Mouse (Mus musculus): ENCODE data around the gene Cd22. TPM values are rescaled to one million over a fixed set of nuclear protein-coding genes. Genes with fewer than 3 reads are reported as not detected.

The Cd22 gene
- total RNA-seq, 4 experiments from 2014 or later, result 0.52 to 1.0 (median 0.71) TPM

GRCm38 (mm10) chr7:30820854-30821445, 59.2 kb downstream of the Cd22 start:
- DNase-seq (ENCODE audit: low spot score), result no peak

GRCm38 (mm10) chr7:30820131-30820530, 60.0 kb downstream of the Cd22 start:
- no peak for DNase-seq (ENCODE audit: low spot score)

Other genes starting within 250 kb of the Cd22 start
- gene Etv2, start 244.5 kb downstream of the Cd22 start, total RNA-seq (2022), result not detected
- gene Rbm42, start 230.0 kb downstream of the Cd22 start, total RNA-seq (2022), result 10 to 100 TPM; 43.9 to 49.9 (median 44.7) TPM
- 1 to 10 TPM; 3.0 to 7.4 (median 6.0) TPM for gene Haus5, start 215.3 kb downstream of the Cd22 start, total RNA-seq (2022)
- gene Pmis2, start 208.7 kb downstream of the Cd22 start, total RNA-seq (2022), result under 1 TPM in 1 of 4 experiments, not detected in 3; 0.40 TPM
- gene 2200002J24Rik, start 181.4 kb downstream of the Cd22 start, total RNA-seq (2022), result under 1 TPM in 1 of 4 experiments, not detected in 3; 0.82 TPM
- under 1 TPM in 3 of 4 experiments, not detected in 1; 0.09 to 0.28 (median 0.16) TPM for gene Atp4a, start 168.1 kb downstream of the Cd22 start, total RNA-seq (2022)
- gene Tmem147, start 150.8 kb downstream of the Cd22 start, total RNA-seq (2022), result 100 to 1,000 TPM; 229 to 268 (median 258) TPM
- gene Gapdhs, start 136.7 kb downstream of the Cd22 start, total RNA-seq (2022), result not detected
- gene Sbsn, start 128.9 kb downstream of the Cd22 start, total RNA-seq (2022), result 1 to 10 TPM; 1.3 to 4.6 (median 3.0) TPM
- 1 to 10 TPM in 3 of 4 experiments, under 1 TPM in 1; 0.82 to 1.7 (median 1.4) TPM for gene Dmkn, start 116.6 kb downstream of the Cd22 start, total RNA-seq (2022)
- not detected for gene Krtdap, start 92.4 kb downstream of the Cd22 start, total RNA-seq (2022)
- gene Ffar2, start 56.6 kb downstream of the Cd22 start, total RNA-seq (2022), result under 1 TPM in 2 of 4 experiments, not detected in 2; 0.25 to 0.46 TPM
- gene Ffar3, start 24.2 kb downstream of the Cd22 start, total RNA-seq (2022), result not detected
- not detected for gene Ffar1, start 18.8 kb downstream of the Cd22 start, total RNA-seq (2022)
- gene Mag, start 34.5 kb upstream of the Cd22 start, total RNA-seq (2022), result not detected
- 1 to 10 TPM; 3.6 to 9.2 (median 5.7) TPM for gene Hamp2, start 44.3 kb upstream of the Cd22 start, total RNA-seq (2022)
- 10 to 100 TPM in 3 of 4 experiments, 1 to 10 TPM in 1; 9.3 to 31.5 (median 13.6) TPM for gene Hamp, start 63.7 kb upstream of the Cd22 start, total RNA-seq (2022)
- 100 to 1,000 TPM; 102 to 121 (median 107) TPM for gene Usf2, start 76.5 kb upstream of the Cd22 start, total RNA-seq (2022)
- gene Lsr, start 93.1 kb upstream of the Cd22 start, total RNA-seq (2022), result 1 to 10 TPM; 2.6 to 3.8 (median 3.1) TPM
- gene Fam187b, start 93.4 kb upstream of the Cd22 start, total RNA-seq (2022), result under 1 TPM in 2 of 4 experiments, not detected in 2; 0.25 TPM
- 10 to 100 TPM; 22.7 to 35.0 (median 28.4) TPM for gene Fxyd5, start 162.1 kb upstream of the Cd22 start, total RNA-seq (2022)
- 1 to 10 TPM in 2 of 4 experiments, under 1 TPM in 2; 0.49 to 1.5 (median 1.1) TPM for gene Fxyd7, start 171.1 kb upstream of the Cd22 start, total RNA-seq (2022)
- 1,000 to 10,000 TPM in 2 of 4 experiments, 100 to 1,000 TPM in 2; 843 to 1,156 (median 1,037) TPM for gene Fxyd1, start 176.9 kb upstream of the Cd22 start, total RNA-seq (2022)
- gene Lgi4, start 179.0 kb upstream of the Cd22 start, total RNA-seq (2022), result 1 to 10 TPM; 2.6 to 3.8 (median 3.4) TPM
- 1 to 10 TPM in 2 of 4 experiments, under 1 TPM in 2; 0.71 to 4.8 (median 1.6) TPM for gene Fxyd3, start 196.4 kb upstream of the Cd22 start, total RNA-seq (2022)
- 1 to 10 TPM; 2.2 to 3.7 (median 2.6) TPM for gene Hpn, start 234.9 kb upstream of the Cd22 start, total RNA-seq (2022)
- 10 to 100 TPM; 36.1 to 54.8 (median 38.3) TPM for gene Scn1b, start 246.7 kb upstream of the Cd22 start, total RNA-seq (2022)